Mouse (Mus musculus): Measurements from ENCODE around the gene Slc25a39. TPM values are rescaled to one million over a fixed set of nuclear protein-coding genes. Genes with fewer than 3 reads are reported as not detected.
A peak's percentile ranks its signal among the peaks of the same experiment; 100 is the strongest.

Slc25a39 gene
- total and polyA plus RNA-seq, 2 experiments from 2014 or later: 176 to 194 TPM

GRCm38 (mm10) chr11:102446581-102447461, 39.1 kb upstream of the Slc25a39 start:
- DNase-seq (ENCODE audit: low spot score) (peak; percentile 66), ATAC-seq (peak; percentile 59)
- Histone ChIP-seq H3K9ac (replicated peaks; ENCODE audit: low read length) (peak overlapping the region; percentile 99), H3K27me3 (ENCODE audit: insufficient read depth, low read length) (no peaks in the 10 kb centered on the region), H3K36me3 (ENCODE audit: insufficient read depth, low read length) (peaks cover 12% of the 10 kb centered on the region; the same call in 1 of the 2 replicates), H3K4me2 (ENCODE audit: low read depth, low read length) (peak overlapping the region; percentile 80), H3K4me1 (ENCODE audit: insufficient read depth, low read length) (peaks cover 21% of the 10 kb centered on the region; the same call in 1 of the 2 replicates), H3K4me3 (ENCODE audit: low read length) (peak overlapping the region; percentile 95), H3K27ac (peak overlapping the region; percentile 96), H3K9me3 (ENCODE audit: low read length) (no peaks in the 10 kb centered on the region)
- 2% methylated on average over 43 of the region's 49 CpGs for WGBS
- TF ChIP-seq CTCF (IDR thresholded peaks at IDR 0.05; ENCODE audit: low read depth): no peak

GRCm38 (mm10) chr11:102445891-102446361, 38.2 kb upstream of the Slc25a39 start:
- TF ChIP-seq CTCF (IDR thresholded peaks at IDR 0.05; ENCODE audit: low read depth): no peak
- Histone ChIP-seq H3K4me2 (ENCODE audit: low read depth, low read length) (peak overlapping the region; percentile 80), H3K36me3 (ENCODE audit: insufficient read depth, low read length) (peaks cover 15% of the 10 kb centered on the region; the same call in 1 of the 2 replicates), H3K9me3 (ENCODE audit: low read length) (no peaks in the 10 kb centered on the region), H3K27me3 (ENCODE audit: insufficient read depth, low read length) (no peaks in the 10 kb centered on the region), H3K4me1 (ENCODE audit: insufficient read depth, low read length) (peaks cover 21% of the 10 kb centered on the region; the same call in 1 of the 2 replicates), H3K4me3 (ENCODE audit: low read length) (peak overlapping the region; percentile 95), H3K9ac (replicated peaks; ENCODE audit: low read length) (peak overlapping the region; percentile 99), H3K27ac (peak overlapping the region; percentile 96)
- no peak for ATAC-seq
- DNase-seq (ENCODE audit: low spot score): peak; percentile 79
- WGBS: 7% methylated on average over 7 of the region's 7 CpGs

GRCm38 (mm10) chr11:102445264-102445890, 37.6 kb upstream of the Slc25a39 start:
- WGBS: 12% methylated on average over 10 of the region's 10 CpGs
- peak overlapping the region; percentile 80 for H3K4me2 ChIP-seq (ENCODE audit: low read depth, low read length)
- ATAC-seq: no peak
- peak overlapping the region; percentile 99 for H3K9ac ChIP-seq (replicated peaks; ENCODE audit: low read length)
- DNase-seq (ENCODE audit: low spot score): peak; percentile 42
- no peak for TF ChIP-seq CTCF (IDR thresholded peaks at IDR 0.05; ENCODE audit: low read depth)
- H3K4me1 ChIP-seq (ENCODE audit: insufficient read depth, low read length): peaks cover 21% of the 10 kb centered on the region; the same call in 1 of the 2 replicates
- no peaks in the 10 kb centered on the region for H3K27me3 ChIP-seq (ENCODE audit: insufficient read depth, low read length)
- no peaks in the 10 kb centered on the region for H3K9me3 ChIP-seq (ENCODE audit: low read length)
- peaks cover 17% of the 10 kb centered on the region; the same call in 1 of the 2 replicates for H3K36me3 ChIP-seq (ENCODE audit: insufficient read depth, low read length)
- peak overlapping the region; percentile 96 for H3K27ac ChIP-seq
- H3K4me3 ChIP-seq (ENCODE audit: low read length): peak overlapping the region; percentile 95

- Histone ChIP-seq H3K9ac (replicated peaks; ENCODE audit: low read length) (peak overlapping the region; percentile 99), H3K27ac (peak overlapping the region; percentile 96; the same call in 1 of the 2 replicates), H3K4me1 (ENCODE audit: insufficient read depth, low read length) (peaks cover 21% of the 10 kb centered on the region; the same call in 1 of the 2 replicates), H3K27me3 (ENCODE audit: insufficient read depth, low read length) (no peaks in the 10 kb centered on the region), H3K4me2 (ENCODE audit: low read depth, low read length) (peak overlapping the region; percentile 80), H3K9me3 (ENCODE audit: low read length) (no peaks in the 10 kb centered on the region), H3K4me3 (ENCODE audit: low read length) (peak overlapping the region; percentile 95), H3K36me3 (ENCODE audit: insufficient read depth, low read length) (peaks cover 23% of the 10 kb centered on the region; the same call in 1 of the 2 replicates)
- WGBS: 4% methylated on average over 6 of the region's 6 CpGs
- TF ChIP-seq CTCF (IDR thresholded peaks at IDR 0.05; ENCODE audit: low read depth): no peak
- ATAC-seq (no peak), DNase-seq (ENCODE audit: low spot score) (no peak)
Observed at GRCm38 (mm10) chr11:102444781-102445180, 37.0 kb upstream of the Slc25a39 start.

- H3K27ac ChIP-seq: no peak overlapping the region
- no peaks in the 10 kb centered on the region for H3K9me3 ChIP-seq (ENCODE audit: low read length)
- ATAC-seq (no peak), DNase-seq (ENCODE audit: low spot score) (no peak)
- 73% methylated on average over 3 of the region's 3 CpGs for WGBS
- no peak overlapping the region for H3K4me2 ChIP-seq (ENCODE audit: low read depth, low read length)
- TF ChIP-seq CTCF (IDR thresholded peaks at IDR 0.05; ENCODE audit: low read depth): no peak
- no peak overlapping the region for H3K4me3 ChIP-seq (ENCODE audit: low read length)
- H3K27me3 ChIP-seq (ENCODE audit: insufficient read depth, low read length): no peaks in the 10 kb centered on the region
- peaks cover 27% of the 10 kb centered on the region; the same call in 1 of the 2 replicates for H3K36me3 ChIP-seq (ENCODE audit: insufficient read depth, low read length)
- no peak overlapping the region for H3K9ac ChIP-seq (replicated peaks; ENCODE audit: low read length)
- peaks cover 21% of the 10 kb centered on the region; the same call in 1 of the 2 replicates for H3K4me1 ChIP-seq (ENCODE audit: insufficient read depth, low read length)
Observed at GRCm38 (mm10) chr11:102444321-102444720, 36.6 kb upstream of the Slc25a39 start.

- peaks cover 21% of the 10 kb centered on the region; the same call in 1 of the 2 replicates for H3K4me1 ChIP-seq (ENCODE audit: insufficient read depth, low read length)
- no peak for DNase-seq (ENCODE audit: low spot score)
- TF ChIP-seq CTCF (IDR thresholded peaks at IDR 0.05; ENCODE audit: low read depth): no peak
- WGBS: 67% methylated on average over 12 of the region's 12 CpGs
- H3K4me3 ChIP-seq (ENCODE audit: low read length): no peak overlapping the region
- no peaks in the 10 kb centered on the region for H3K9me3 ChIP-seq (ENCODE audit: low read length)
- no peak overlapping the region for H3K4me2 ChIP-seq (ENCODE audit: low read depth, low read length)
- H3K9ac ChIP-seq (replicated peaks; ENCODE audit: low read length): no peak overlapping the region
- no peaks in the 10 kb centered on the region for H3K27me3 ChIP-seq (ENCODE audit: insufficient read depth, low read length)
- peaks cover 31% of the 10 kb centered on the region; the same call in 1 of the 2 replicates for H3K36me3 ChIP-seq (ENCODE audit: insufficient read depth, low read length)
- ATAC-seq: no peak
- H3K27ac ChIP-seq: no peak overlapping the region
Observed at GRCm38 (mm10) chr11:102443740-102444139, 36.0 kb upstream of the Slc25a39 start.

All from hindbrain, postnatal 0 days (tissue).